Mouse (Mus musculus): ENCODE measurements around the gene Acyp1. TPM values are rescaled to one million over a fixed set of nuclear protein-coding genes. Genes with fewer than 3 reads are reported as not detected.
A peak's percentile ranks its signal among the peaks of the same experiment; 100 is the strongest.

The Acyp1 gene
- polyA plus RNA-seq, 1 experiment from 2014 or later: 53.3 TPM

- ATAC-seq (ENCODE audit: low FRiP score): no peak
- Histone ChIP-seq H3K36me3 (peaks cover 13% of the 10 kb centered on the region), H3K4me1 (peaks cover 18% of the 10 kb centered on the region; the same call in 1 of the 2 replicates), H3K4me2 (no peak overlapping the region), H3K9ac (replicated peaks) (no peak overlapping the region), H3K27me3 (replicated peaks) (no peaks in the 10 kb centered on the region), H3K27ac (replicated peaks) (no peak overlapping the region), H3K4me3 (replicated peaks) (no peak overlapping the region), H3K9me3 (replicated peaks) (no peaks in the 10 kb centered on the region; the same call in 1 of the 2 replicates)
- 94% methylated on average over 3 of the region's 3 CpGs for WGBS
These were observed 22.0 kb downstream of the Acyp1 start for GRCm38 (mm10) chr12:85266248-85266647.

GRCm38 (mm10) chr12:85264940-85265339, 23.3 kb downstream of the Acyp1 start:
- Histone ChIP-seq H3K27ac (replicated peaks) (no peak overlapping the region), H3K9me3 (replicated peaks) (no peaks in the 10 kb centered on the region; the same call in 1 of the 2 replicates), H3K27me3 (replicated peaks) (no peaks in the 10 kb centered on the region), H3K4me1 (peaks cover 11% of the 10 kb centered on the region; the same call in 1 of the 2 replicates), H3K9ac (replicated peaks) (no peak overlapping the region), H3K4me3 (replicated peaks) (no peak overlapping the region), H3K36me3 (peaks cover 13% of the 10 kb centered on the region), H3K4me2 (no peak overlapping the region)
- 64% methylated on average over 7 of the region's 7 CpGs for WGBS
- ATAC-seq (ENCODE audit: low FRiP score): no peak

- ATAC-seq (ENCODE audit: low FRiP score): no peak
- Histone ChIP-seq H3K9me3 (replicated peaks) (no peaks in the 10 kb centered on the region; the same call in 1 of the 2 replicates), H3K27ac (replicated peaks) (no peak overlapping the region), H3K4me2 (no peak overlapping the region), H3K9ac (replicated peaks) (no peak overlapping the region), H3K36me3 (peaks cover 13% of the 10 kb centered on the region), H3K4me3 (replicated peaks) (no peak overlapping the region), H3K4me1 (peaks cover 9% of the 10 kb centered on the region; the same call in 1 of the 2 replicates), H3K27me3 (replicated peaks) (no peaks in the 10 kb centered on the region)
- 75% methylated on average over 8 of the region's 8 CpGs for WGBS
These were observed 23.7 kb downstream of the Acyp1 start for GRCm38 (mm10) chr12:85264531-85264930.

GRCm38 (mm10) chr12:85263190-85263589, 25.0 kb downstream of the Acyp1 start:
- Histone ChIP-seq H3K27ac (replicated peaks) (no peak overlapping the region), H3K4me1 (peaks cover 7% of the 10 kb centered on the region; the same call in 1 of the 2 replicates), H3K9ac (replicated peaks) (no peak overlapping the region), H3K27me3 (replicated peaks) (no peaks in the 10 kb centered on the region), H3K4me3 (replicated peaks) (no peak overlapping the region), H3K36me3 (peaks cover 12% of the 10 kb centered on the region), H3K9me3 (replicated peaks) (no peaks in the 10 kb centered on the region), H3K4me2 (no peak overlapping the region)
- 69% methylated on average over 5 of the region's 5 CpGs for WGBS
- no peak for ATAC-seq (ENCODE audit: low FRiP score)

- H3K4me2 ChIP-seq: no peak overlapping the region
- ATAC-seq (ENCODE audit: low FRiP score): no peak
- 37% methylated on average over 10 of the region's 10 CpGs for WGBS
These were observed 25.7 kb downstream of the Acyp1 start for GRCm38 (mm10) chr12:85262489-85262888.

GRCm38 (mm10) chr12:85257008-85257639, 31.1 kb downstream of the Acyp1 start:
- no peak overlapping the region for H3K4me3 ChIP-seq (replicated peaks)
- H3K36me3 ChIP-seq: peaks cover 10% of the 10 kb centered on the region
- no peaks in the 10 kb centered on the region for H3K27me3 ChIP-seq (replicated peaks)
- H3K4me1 ChIP-seq: no peaks in the 10 kb centered on the region
- H3K9ac ChIP-seq (replicated peaks): no peak overlapping the region
- H3K9me3 ChIP-seq (replicated peaks): no peaks in the 10 kb centered on the region
- H3K4me2 ChIP-seq: no peak overlapping the region
- no peak overlapping the region for H3K27ac ChIP-seq (replicated peaks)
- ATAC-seq (ENCODE audit: low FRiP score): no peak
- 87% methylated on average over 7 of the region's 7 CpGs for WGBS

More at GRCm38 (mm10) chr12:85262489-85262888, 25.7 kb downstream of the Acyp1 start:
- Histone ChIP-seq H3K27me3 (replicated peaks) (no peaks in the 10 kb centered on the region), H3K9me3 (replicated peaks) (no peaks in the 10 kb centered on the region), H3K27ac (replicated peaks) (no peak overlapping the region), H3K4me3 (replicated peaks) (no peak overlapping the region), H3K4me1 (peaks cover 7% of the 10 kb centered on the region; the same call in 1 of the 2 replicates), H3K9ac (replicated peaks) (no peak overlapping the region), H3K36me3 (peaks cover 14% of the 10 kb centered on the region)

GRCm38 (mm10) chr12:85256074-85256751, 32.0 kb downstream of the Acyp1 start:
- H3K9me3 ChIP-seq (replicated peaks): no peaks in the 10 kb centered on the region
- H3K9ac ChIP-seq (replicated peaks): no peak overlapping the region
- no peaks in the 10 kb centered on the region for H3K4me1 ChIP-seq
- H3K27me3 ChIP-seq (replicated peaks): no peaks in the 10 kb centered on the region
- H3K36me3 ChIP-seq: peaks cover 10% of the 10 kb centered on the region
- ATAC-seq (ENCODE audit: low FRiP score): no peak
- WGBS: 73% methylated on average over 7 of the region's 7 CpGs
- H3K4me2 ChIP-seq: no peak overlapping the region
- H3K27ac ChIP-seq (replicated peaks): no peak overlapping the region
- H3K4me3 ChIP-seq (replicated peaks): no peak overlapping the region

GRCm38 (mm10) chr12:85252083-85252482, 36.2 kb downstream of the Acyp1 start:
- no peak for ATAC-seq (ENCODE audit: low FRiP score)
- peaks cover 12% of the 10 kb centered on the region for H3K36me3 ChIP-seq
- H3K27me3 ChIP-seq (replicated peaks): no peaks in the 10 kb centered on the region
- H3K9me3 ChIP-seq (replicated peaks): no peaks in the 10 kb centered on the region
- H3K4me3 ChIP-seq (replicated peaks): no peak overlapping the region
- no peaks in the 10 kb centered on the region for H3K4me1 ChIP-seq
- WGBS: 88% methylated on average over 3 of the region's 3 CpGs
- H3K4me2 ChIP-seq: no peak overlapping the region
- no peak overlapping the region for H3K27ac ChIP-seq (replicated peaks)
- H3K9ac ChIP-seq (replicated peaks): no peak overlapping the region

- H3K36me3 ChIP-seq: peaks cover 7% of the 10 kb centered on the region; the same call in 1 of the 2 replicates
- H3K4me3 ChIP-seq (replicated peaks): no peak overlapping the region
- peaks cover 13% of the 10 kb centered on the region for H3K4me1 ChIP-seq
- 32% methylated on average over 5 of the region's 5 CpGs for WGBS
- H3K27ac ChIP-seq (replicated peaks): no peak overlapping the region
- no peaks in the 10 kb centered on the region for H3K9me3 ChIP-seq (replicated peaks)
- ATAC-seq (ENCODE audit: low FRiP score): no peak
- H3K4me2 ChIP-seq: no peak overlapping the region
- no peaks in the 10 kb centered on the region for H3K27me3 ChIP-seq (replicated peaks)
- H3K9ac ChIP-seq (replicated peaks): no peak overlapping the region
These were observed 50.7 kb downstream of the Acyp1 start for GRCm38 (mm10) chr12:85237553-85237952.

GRCm38 (mm10) chr12:85233376-85234358, 54.6 kb downstream of the Acyp1 start:
- H3K27ac ChIP-seq (replicated peaks): peak overlapping the region; percentile 69
- WGBS: 42% methylated on average over 21 of the region's 21 CpGs
- ATAC-seq (ENCODE audit: low FRiP score): peak; percentile 53

GRCm38 (mm10) chr12:85227876-85228599, 60.2 kb downstream of the Acyp1 start:
- peaks cover 44% of the 10 kb centered on the region for H3K36me3 ChIP-seq
- H3K4me3 ChIP-seq (replicated peaks): no peak overlapping the region
- H3K4me2 ChIP-seq: no peak overlapping the region
- H3K9ac ChIP-seq (replicated peaks): no peak overlapping the region
- no peaks in the 10 kb centered on the region for H3K27me3 ChIP-seq (replicated peaks)
- no peak overlapping the region for H3K27ac ChIP-seq (replicated peaks)
- 73% methylated on average over 15 of the region's 15 CpGs for WGBS
- ATAC-seq (ENCODE audit: low FRiP score): no peak
- no peaks in the 10 kb centered on the region for H3K9me3 ChIP-seq (replicated peaks)
- 0 out of 2 replicates have a peak, but pooled peaks cover 3% of the 10 kb centered on the region for H3K4me1 ChIP-seq

More at GRCm38 (mm10) chr12:85233376-85234358, 54.6 kb downstream of the Acyp1 start:
- H3K4me3 ChIP-seq (replicated peaks): no peak overlapping the region
- no peak overlapping the region for H3K9ac ChIP-seq (replicated peaks)
- peaks cover 4% of the 10 kb centered on the region; the same call in 1 of the 2 replicates for H3K36me3 ChIP-seq
- no peaks in the 10 kb centered on the region for H3K27me3 ChIP-seq (replicated peaks)
- H3K9me3 ChIP-seq (replicated peaks): no peaks in the 10 kb centered on the region
- peaks cover 13% of the 10 kb centered on the region for H3K4me1 ChIP-seq
- H3K4me2 ChIP-seq: peak overlapping the region; percentile 3; the same call in 1 of the 2 replicates
